Mouse (Mus musculus): Measurements from ENCODE around the gene Khdrbs2. TPM values are rescaled to one million over a fixed set of nuclear protein-coding genes. Genes with fewer than 3 reads are reported as not detected.

The Khdrbs2 gene
- total and polyA plus RNA-seq, 2 experiments from 2014 or later, result 29.0 to 41.1 TPM

GRCm38 (mm10) chr1:32553925-32554324 is 381.4 kb downstream of the Khdrbs2 start:
- ATAC-seq (ENCODE audit: low FRiP score) (peak; percentile 38; the same call in 1 of the 2 replicates), DNase-seq (ENCODE audit: low spot score) (peak; percentile 76)
- Histone ChIP-seq H3K27ac (ENCODE audit: low read depth, low read length) (no peak overlapping the region), H3K27me3 (ENCODE audit: insufficient read depth, low read length) (no peaks in the 10 kb centered on the region), H3K36me3 (ENCODE audit: insufficient read depth, low read length) (no peaks in the 10 kb centered on the region), H3K4me1 (ENCODE audit: insufficient read depth, low read length) (no peaks in the 10 kb centered on the region), H3K4me2 (ENCODE audit: low read depth, low read length, poor library complexity, severe bottlenecking) (no peak overlapping the region), H3K9ac (replicated peaks; ENCODE audit: low read length, poor library complexity, severe bottlenecking) (no peak overlapping the region), H3K4me3 (ENCODE audit: low read depth, low read length) (no peak overlapping the region), H3K9me3 (ENCODE audit: low read length) (no peaks in the 10 kb centered on the region)
- WGBS, result 42% methylated on average over 4 of the region's 4 CpGs
- peak; percentile 74 for TF ChIP-seq CTCF (IDR thresholded peaks at IDR 0.05)

GRCm38 (mm10) chr1:32568901-32569300 is 396.4 kb downstream of the Khdrbs2 start:
- Histone ChIP-seq H3K9me3 (ENCODE audit: low read length) (no peaks in the 10 kb centered on the region), H3K4me3 (ENCODE audit: low read depth, low read length) (no peak overlapping the region), H3K4me2 (ENCODE audit: low read depth, low read length, poor library complexity, severe bottlenecking) (no peak overlapping the region), H3K4me1 (ENCODE audit: insufficient read depth, low read length) (no peaks in the 10 kb centered on the region), H3K36me3 (ENCODE audit: insufficient read depth, low read length) (no peaks in the 10 kb centered on the region), H3K27ac (ENCODE audit: low read depth, low read length) (no peak overlapping the region), H3K9ac (replicated peaks; ENCODE audit: low read length, poor library complexity, severe bottlenecking) (no peak overlapping the region), H3K27me3 (ENCODE audit: insufficient read depth, low read length) (no peaks in the 10 kb centered on the region)
- DNase-seq (ENCODE audit: low spot score) (no peak), ATAC-seq (ENCODE audit: low FRiP score) (no peak)
- no peak for TF ChIP-seq CTCF (IDR thresholded peaks at IDR 0.05)
- WGBS, result 92% methylated on average over 2 of the region's 2 CpGs

GRCm38 (mm10) chr1:32626060-32626459 is 453.5 kb downstream of the Khdrbs2 start:
- ATAC-seq (ENCODE audit: low FRiP score), result no peak
- DNase-seq (ENCODE audit: low spot score), result no peak

GRCm38 (mm10) chr1:32632415-32633354 is 460.2 kb downstream of the Khdrbs2 start:
- peak; percentile 4 for DNase-seq (ENCODE audit: low spot score)
- 72% methylated on average over 5 of the region's 5 CpGs for WGBS
- Histone ChIP-seq H3K4me1 (ENCODE audit: insufficient read depth, low read length) (no peaks in the 10 kb centered on the region), H3K4me3 (ENCODE audit: low read depth, low read length) (no peak overlapping the region), H3K27me3 (ENCODE audit: insufficient read depth, low read length) (no peaks in the 10 kb centered on the region), H3K9ac (replicated peaks; ENCODE audit: low read length, poor library complexity, severe bottlenecking) (no peak overlapping the region), H3K36me3 (ENCODE audit: insufficient read depth, low read length) (no peaks in the 10 kb centered on the region), H3K27ac (ENCODE audit: low read depth, low read length) (no peak overlapping the region), H3K9me3 (ENCODE audit: low read length) (no peaks in the 10 kb centered on the region), H3K4me2 (ENCODE audit: low read depth, low read length, poor library complexity, severe bottlenecking) (no peak overlapping the region)
- no peak for ATAC-seq (ENCODE audit: low FRiP score)
- TF ChIP-seq CTCF (IDR thresholded peaks at IDR 0.05), result no peak

More at GRCm38 (mm10) chr1:32626060-32626459, 453.5 kb downstream of the Khdrbs2 start:
- WGBS, result 39% methylated on average over 1 of the region's 1 CpGs
- H3K36me3 ChIP-seq (ENCODE audit: insufficient read depth, low read length), result no peaks in the 10 kb centered on the region
- no peaks in the 10 kb centered on the region for H3K27me3 ChIP-seq (ENCODE audit: insufficient read depth, low read length)
- TF ChIP-seq CTCF (IDR thresholded peaks at IDR 0.05), result no peak
- no peaks in the 10 kb centered on the region for H3K4me1 ChIP-seq (ENCODE audit: insufficient read depth, low read length)
- H3K27ac ChIP-seq (ENCODE audit: low read depth, low read length), result no peak overlapping the region
- no peak overlapping the region for H3K9ac ChIP-seq (replicated peaks; ENCODE audit: low read length, poor library complexity, severe bottlenecking)
- no peak overlapping the region for H3K4me3 ChIP-seq (ENCODE audit: low read depth, low read length)
- H3K4me2 ChIP-seq (ENCODE audit: low read depth, low read length, poor library complexity, severe bottlenecking), result no peak overlapping the region
- no peaks in the 10 kb centered on the region for H3K9me3 ChIP-seq (ENCODE audit: low read length)

GRCm38 (mm10) chr1:32633404-32633803 is 460.9 kb downstream of the Khdrbs2 start:
- DNase-seq (ENCODE audit: low spot score) (no peak), ATAC-seq (ENCODE audit: low FRiP score) (no peak)
- H3K36me3 ChIP-seq (ENCODE audit: insufficient read depth, low read length), result no peaks in the 10 kb centered on the region
- TF ChIP-seq CTCF (IDR thresholded peaks at IDR 0.05), result no peak
- no peak overlapping the region for H3K27ac ChIP-seq (ENCODE audit: low read depth, low read length)
- no peak overlapping the region for H3K4me3 ChIP-seq (ENCODE audit: low read depth, low read length)
- H3K9ac ChIP-seq (replicated peaks; ENCODE audit: low read length, poor library complexity, severe bottlenecking), result no peak overlapping the region
- no peaks in the 10 kb centered on the region for H3K9me3 ChIP-seq (ENCODE audit: low read length)
- no peak overlapping the region for H3K4me2 ChIP-seq (ENCODE audit: low read depth, low read length, poor library complexity, severe bottlenecking)
- 89% methylated on average over 4 of the region's 4 CpGs for WGBS
- no peaks in the 10 kb centered on the region for H3K27me3 ChIP-seq (ENCODE audit: insufficient read depth, low read length)
- H3K4me1 ChIP-seq (ENCODE audit: insufficient read depth, low read length), result no peaks in the 10 kb centered on the region

- ATAC-seq (ENCODE audit: low FRiP score) (no peak), DNase-seq (ENCODE audit: low spot score) (no peak)
- 85% methylated on average over 5 of the region's 5 CpGs for WGBS
- no peak overlapping the region for H3K4me3 ChIP-seq (ENCODE audit: low read depth, low read length)
- no peaks in the 10 kb centered on the region for H3K4me1 ChIP-seq (ENCODE audit: insufficient read depth, low read length)
- H3K4me2 ChIP-seq (ENCODE audit: low read depth, low read length, poor library complexity, severe bottlenecking), result no peak overlapping the region
- no peaks in the 10 kb centered on the region for H3K27me3 ChIP-seq (ENCODE audit: insufficient read depth, low read length)
- H3K27ac ChIP-seq (ENCODE audit: low read depth, low read length), result no peak overlapping the region
- no peak overlapping the region for H3K9ac ChIP-seq (replicated peaks; ENCODE audit: low read length, poor library complexity, severe bottlenecking)
- no peak for TF ChIP-seq CTCF (IDR thresholded peaks at IDR 0.05)
- H3K36me3 ChIP-seq (ENCODE audit: insufficient read depth, low read length), result no peaks in the 10 kb centered on the region
- no peaks in the 10 kb centered on the region for H3K9me3 ChIP-seq (ENCODE audit: low read length)
These were observed 466.6 kb downstream of the Khdrbs2 start for GRCm38 (mm10) chr1:32639118-32639517.

Measured in midbrain, postnatal 0 days (tissue).